Mouse (Mus musculus) monocyte, adult 5-6 weeks (primary cell): ENCODE data around the gene Cd300c2. TPM values are rescaled to one million over a fixed set of nuclear protein-coding genes. Genes with fewer than 3 reads are reported as not detected.
"Not testable (repeated sequence)": the region's sequence is repeated elsewhere in the genome, so short reads cannot be mapped to it uniquely, and the experiment has no call there.

ENCODE experiments used
- ATAC-seq: fragments of 153-309, 156-312 bp; replicated peaks from 2 replicates; pipeline ENCODE4 v1.8.0; 2017; ENCODE audit warnings: mild to moderate bottlenecking; ENCODE audit not compliant: low TSS enrichment, insufficient number of reproducible peaks, severe bottlenecking, poor library complexity, low FRiP score
- total RNA-seq: library from RNA; stranded (forward); fragments of 200-1000, 200-491, 200-594 nt; gene quantifications from 3 replicates; pipeline ENCODE4 v1.2.3, GENCODE M21; 2017

The Cd300c2 gene
- 183 to 300 TPM (median 291 TPM) in 3 replicates for total RNA-seq

DNA sequence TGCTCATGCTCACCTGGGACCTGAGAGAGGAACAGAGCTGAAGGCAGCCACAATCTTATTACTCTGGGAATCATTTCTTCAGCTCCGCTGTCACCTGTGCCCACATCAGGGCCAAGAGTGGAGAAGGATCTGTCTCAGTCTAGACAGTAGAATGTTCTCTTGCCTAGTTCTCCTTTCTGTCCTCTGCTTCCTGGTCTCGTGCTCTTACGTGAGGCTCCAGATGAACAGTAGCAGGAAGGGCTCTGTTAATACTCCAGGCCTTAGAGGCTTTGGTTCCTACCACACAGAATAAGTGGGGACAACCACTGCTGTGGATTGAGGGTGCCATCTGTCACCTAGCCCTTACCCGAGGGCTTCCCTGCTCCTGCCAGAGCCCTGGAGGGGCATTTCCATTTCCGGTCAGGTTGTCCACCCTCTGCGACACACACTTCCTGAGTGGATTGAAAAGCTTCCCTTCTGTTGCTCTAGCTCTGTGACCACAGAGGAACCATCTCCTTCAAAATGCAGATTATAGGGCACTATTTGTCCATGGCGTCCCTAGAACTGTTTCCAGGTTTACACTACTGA lies at the start of gene Cd300c2:
Gene Cd300c2 (minus strand): TSS at position 407 of the 567 bp plus-strand sequence.
- ATAC-seq = peak; percentile 48

DNA sequence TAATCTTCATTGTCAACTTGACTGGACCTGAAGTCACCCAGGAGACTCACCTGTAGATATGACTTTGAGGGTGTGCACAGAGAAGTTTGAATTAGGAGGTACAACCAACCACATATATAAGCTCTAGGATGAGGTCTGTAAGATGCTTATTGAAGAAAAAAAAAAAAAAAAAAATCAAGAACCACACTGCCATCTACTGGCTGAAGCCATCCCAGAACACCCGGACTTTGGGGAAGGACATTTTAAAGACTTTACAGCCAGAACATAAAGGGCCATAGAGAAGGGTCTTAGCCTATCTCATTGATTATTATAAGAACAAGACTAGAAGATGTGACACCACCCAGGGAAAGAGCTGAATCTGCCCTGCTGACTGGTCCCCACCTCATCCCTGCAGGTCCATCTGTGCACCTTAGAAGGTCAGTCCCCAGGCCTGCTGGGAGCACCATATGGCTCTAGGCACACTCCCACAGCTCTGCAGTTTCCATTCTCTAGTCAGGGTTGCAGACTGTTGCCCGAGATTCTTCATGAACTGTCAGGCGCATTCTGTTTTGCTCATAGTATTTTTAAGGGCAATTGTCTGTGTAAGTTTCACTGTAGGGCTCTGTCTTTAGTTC lies 47.7 kb upstream of the Cd300c2 start:
- ATAC-seq = peak; percentile 28

DNA sequence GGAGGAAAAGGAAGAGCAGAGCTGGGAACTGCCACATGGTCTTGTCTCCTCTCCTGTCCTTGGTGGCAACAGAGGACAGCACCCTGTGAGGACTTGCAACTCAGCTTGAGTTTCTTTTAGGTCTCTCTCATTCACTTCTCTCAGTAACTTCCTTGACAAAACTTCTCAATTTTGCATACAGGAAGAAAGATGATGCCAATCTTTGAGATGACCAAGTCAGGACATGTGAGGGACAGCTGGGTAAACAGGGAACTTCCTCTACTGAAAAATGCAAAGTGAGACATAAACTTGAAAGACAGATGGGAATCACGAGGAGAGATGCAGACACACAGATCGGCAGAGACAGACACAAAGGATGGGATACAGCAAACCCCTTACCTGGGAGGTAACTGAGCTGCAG lies 46.6 kb upstream of the Cd300c2 start, which contains the start of gene Cd300ld3:
Gene Cd300ld3 (minus strand): TSS at position 151 of the 400 bp plus-strand sequence.
- ATAC-seq = peak; percentile 64

DNA sequence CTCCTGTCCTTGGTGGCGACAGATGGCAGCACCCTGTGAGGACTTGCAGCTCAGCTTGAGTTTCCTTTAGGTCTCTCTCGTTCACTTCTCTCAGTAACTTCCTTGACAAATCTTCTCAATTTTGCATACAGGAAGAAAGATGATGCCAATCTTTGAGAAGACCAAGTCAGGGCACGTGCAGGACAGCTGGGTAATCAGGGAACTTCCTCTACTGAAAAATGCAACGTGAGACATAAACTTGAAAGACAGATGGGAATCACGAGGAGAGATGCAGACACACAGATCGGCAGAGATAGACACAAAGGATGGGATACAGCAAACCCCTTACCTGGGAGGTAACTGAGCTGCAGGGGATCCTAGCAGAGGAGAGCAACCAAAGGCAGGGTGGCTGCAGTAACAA lies 36.0 kb upstream of the Cd300c2 start, which contains the start of gene Cd300ld5:
Gene Cd300ld5 (minus strand): TSS at position 101 of the 400 bp plus-strand sequence.
- ATAC-seq = peak; percentile 25; the same call in 1 of the 2 replicates

DNA sequence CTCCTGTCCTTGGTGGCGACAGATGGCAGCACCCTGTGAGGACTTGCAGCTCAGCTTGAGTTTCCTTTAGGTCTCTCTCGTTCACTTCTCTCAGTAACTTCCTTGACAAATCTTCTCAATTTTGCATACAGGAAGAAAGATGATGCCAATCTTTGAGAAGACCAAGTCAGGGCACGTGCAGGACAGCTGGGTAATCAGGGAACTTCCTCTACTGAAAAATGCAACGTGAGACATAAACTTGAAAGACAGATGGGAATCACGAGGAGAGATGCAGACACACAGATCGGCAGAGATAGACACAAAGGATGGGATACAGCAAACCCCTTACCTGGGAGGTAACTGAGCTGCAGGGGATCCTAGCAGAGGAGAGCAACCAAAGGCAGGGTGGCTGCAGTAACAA lies 25.2 kb upstream of the Cd300c2 start, which contains the start of gene Cd300ld4:
Gene Cd300ld4 (minus strand): TSS at position 101 of the 400 bp plus-strand sequence.
- ATAC-seq = 0 out of 2 replicates have a peak, but pooled peaks have one; percentile 40

DNA sequence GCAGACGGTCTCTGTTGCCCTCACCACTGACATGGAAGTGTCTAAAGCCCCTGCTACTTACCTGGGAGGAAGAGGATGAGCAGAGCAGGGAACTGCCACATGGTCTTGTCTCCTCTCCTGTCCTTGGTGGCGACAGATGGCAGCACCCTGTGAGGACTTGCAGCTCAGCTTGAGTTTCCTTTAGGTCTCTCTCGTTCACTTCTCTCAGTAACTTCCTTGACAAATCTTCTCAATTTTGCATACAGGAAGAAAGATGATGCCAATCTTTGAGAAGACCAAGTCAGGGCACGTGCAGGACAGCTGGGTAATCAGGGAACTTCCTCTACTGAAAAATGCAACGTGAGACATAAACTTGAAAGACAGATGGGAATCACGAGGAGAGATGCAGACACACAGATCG lies 14.4 kb upstream of the Cd300c2 start, which contains the start of gene Cd300ld2:
Gene Cd300ld2 (minus strand): TSS at position 101 of the 400 bp plus-strand sequence.
- not testable (repeated sequence) for ATAC-seq

DNA sequence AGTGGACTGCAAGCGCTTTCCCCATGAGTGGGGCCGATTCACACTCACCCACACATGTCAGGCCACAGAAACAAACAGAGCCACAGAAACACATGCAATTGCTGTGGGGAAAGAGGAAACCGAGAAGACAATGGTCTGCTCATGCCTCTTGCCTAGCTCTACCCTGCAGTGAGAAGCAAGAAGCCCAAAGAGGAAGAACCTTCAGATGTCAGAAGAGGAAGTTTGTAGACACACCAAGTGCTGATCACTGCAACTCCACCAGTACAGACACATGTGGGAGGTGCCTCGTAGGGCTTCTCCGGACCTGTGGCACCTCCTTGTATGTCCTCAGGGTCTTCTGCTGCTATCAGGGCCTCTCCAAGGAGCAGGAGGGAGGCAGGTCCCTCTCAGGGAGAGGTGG lies 2.4 kb upstream of the Cd300c2 start:
- ATAC-seq = peak; percentile 74

DNA sequence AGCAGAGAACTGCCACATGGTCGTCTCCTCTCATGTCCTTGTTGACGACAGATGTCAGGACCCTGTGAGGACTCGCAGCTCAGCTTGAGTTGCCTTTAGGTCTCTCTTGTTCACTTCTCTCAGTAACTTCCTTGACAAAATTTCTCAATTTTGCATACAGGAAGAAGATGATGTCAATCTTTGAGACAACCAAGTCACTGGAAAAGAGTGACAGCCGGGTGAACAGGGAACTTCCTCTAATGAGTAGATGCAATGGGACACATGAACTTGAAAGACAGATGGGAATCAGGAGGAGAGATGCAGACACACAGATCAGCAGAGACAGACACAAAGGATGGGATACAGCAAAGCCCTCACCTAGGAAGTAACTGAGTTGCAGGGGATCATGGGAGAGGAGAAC lies 11.9 kb downstream of the Cd300c2 start, which contains the start of gene Cd300ld:
Gene Cd300ld (minus strand): TSS at position 130 of the 400 bp plus-strand sequence.
- peak; percentile 64 for ATAC-seq

DNA sequence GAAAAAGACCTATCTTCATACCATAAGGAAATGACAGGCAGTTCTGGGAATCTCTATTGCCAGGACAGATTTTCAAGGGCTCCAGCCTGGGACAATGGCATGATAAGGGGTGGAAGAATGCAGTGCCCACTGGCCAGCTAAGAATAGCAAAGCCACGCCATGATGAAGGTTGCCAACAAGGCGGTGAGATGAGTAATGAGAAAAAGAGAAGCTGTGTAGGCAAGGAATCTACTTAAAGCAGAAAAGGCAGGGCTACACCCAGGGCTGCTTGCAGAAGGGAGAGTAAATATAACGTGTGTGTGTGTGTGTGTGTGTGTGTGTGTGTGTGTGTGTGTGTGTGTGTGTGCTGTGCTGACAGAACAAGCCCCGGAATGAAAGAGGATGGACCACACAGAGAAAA lies 19.8 kb downstream of the Cd300c2 start:
- peak; percentile 93 for ATAC-seq

DNA sequence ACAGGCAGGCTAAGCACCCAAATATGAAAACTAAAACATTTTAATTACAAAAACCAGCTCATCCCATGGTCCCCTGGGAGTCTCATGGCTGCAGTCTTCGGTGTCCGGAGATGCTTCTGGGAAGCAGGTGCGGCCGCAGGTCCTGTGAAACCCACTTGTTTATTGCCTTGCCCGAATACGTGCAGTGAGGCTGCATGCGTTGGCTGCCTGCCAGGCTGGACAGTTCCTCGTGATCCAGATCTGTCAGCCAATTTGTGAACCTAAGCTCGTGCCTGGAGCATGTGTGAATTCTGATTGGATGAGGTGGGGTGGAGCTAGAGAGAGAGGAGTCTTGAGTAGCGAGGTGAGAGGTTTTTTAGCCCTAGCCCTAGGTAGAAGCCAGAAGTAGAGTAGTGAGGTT lies 29.0 kb downstream of the Cd300c2 start:
- ATAC-seq = no peak

DNA sequence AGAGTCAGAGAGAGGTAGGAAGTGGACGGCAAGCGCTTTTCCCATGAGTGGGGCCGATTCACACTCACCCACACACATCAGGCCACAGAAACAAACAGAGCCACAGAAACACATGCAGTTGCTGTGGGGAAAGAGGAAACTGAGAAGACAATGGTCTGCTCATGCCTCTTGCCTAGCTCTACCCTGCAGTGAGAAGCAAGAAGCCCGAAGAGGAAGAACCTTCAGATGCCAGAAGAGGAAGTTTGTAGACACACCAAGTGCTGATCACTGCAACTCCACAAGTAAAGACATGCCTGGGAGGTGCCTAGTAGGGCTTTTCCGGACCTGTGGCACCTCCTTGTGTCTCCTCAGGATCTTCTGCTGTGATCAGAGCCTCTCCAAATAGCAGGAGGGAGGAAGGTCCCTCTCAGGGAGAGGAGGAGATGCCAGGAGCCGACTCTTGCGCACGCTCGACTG lies 32.9 kb downstream of the Cd300c2 start, which contains the start of gene Cd300c:
Gene Cd300c (minus strand): TSS at position 406 of the 456 bp plus-strand sequence.
- peak; percentile 94 for ATAC-seq

DNA sequence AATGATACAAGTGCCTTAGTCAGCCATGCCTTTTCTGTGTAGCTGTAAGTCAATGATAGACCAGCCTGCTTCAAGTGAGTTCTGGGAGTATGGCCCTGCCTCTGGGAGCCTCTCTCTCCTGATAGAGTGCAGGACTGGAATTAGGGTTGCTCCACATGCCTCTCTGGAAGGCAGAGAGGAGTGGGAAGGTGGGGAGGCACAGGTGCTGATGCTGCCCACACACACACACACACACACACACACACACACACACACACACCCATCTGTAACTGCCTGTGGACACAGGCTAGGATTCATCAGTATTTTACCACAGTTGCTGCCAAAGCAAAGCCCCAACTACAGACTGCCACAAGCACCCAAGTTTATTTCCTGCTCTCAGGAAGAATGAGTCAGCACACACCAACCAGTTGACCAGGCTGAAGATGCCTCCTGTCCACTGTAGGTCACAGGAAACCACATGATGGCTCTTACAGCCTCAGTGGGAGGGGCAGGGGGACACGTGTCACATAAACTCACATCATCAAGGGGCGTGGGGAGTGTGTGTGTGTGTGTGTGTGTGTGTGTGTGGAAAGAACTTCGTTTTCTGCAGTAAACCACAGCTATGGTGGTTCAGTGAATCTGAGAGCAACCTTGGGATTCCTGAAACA lies 36.4 kb downstream of the Cd300c2 start:
- peak; percentile 80 for ATAC-seq

DNA sequence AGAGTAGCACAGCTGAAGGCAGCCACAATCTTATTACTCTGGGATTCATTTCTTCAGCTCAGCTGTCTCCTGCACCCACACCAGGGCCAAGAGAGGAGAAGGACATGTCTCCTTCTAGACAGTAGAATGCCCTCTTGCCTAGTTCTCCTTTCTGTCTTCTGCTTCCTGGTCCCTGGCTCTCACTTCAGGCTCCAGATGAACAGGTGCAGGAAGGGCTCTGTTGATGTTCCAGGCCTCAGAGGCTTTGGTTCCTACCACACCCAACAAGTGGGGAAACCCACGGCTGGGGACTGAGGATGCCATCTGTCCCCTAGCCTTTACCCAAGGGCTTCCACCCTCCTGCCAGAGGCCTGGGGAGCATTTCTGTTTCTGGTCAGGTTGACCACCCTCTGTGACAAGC lies 41.3 kb downstream of the Cd300c2 start:
- ATAC-seq = peak; percentile 62

Other genes starting within 250 kb of the Cd300c2 start
- gene Kif19a, start 236.5 kb downstream of the Cd300c2 start, total RNA-seq = 6.3 to 7.4 TPM (median 6.4 TPM) in 3 replicates
- gene Btbd17, start 205.9 kb downstream of the Cd300c2 start, total RNA-seq = not detected in 3 replicates
- gene Gpr142, start 203.0 kb downstream of the Cd300c2 start, total RNA-seq = not detected in 3 replicates
- 0.78 to 3.1 TPM (median 1.9 TPM) in 3 replicates for gene Gprc5c, start 150.7 kb downstream of the Cd300c2 start, total RNA-seq
- gene Cd300a, start 111.8 kb downstream of the Cd300c2 start, total RNA-seq = 204 to 286 TPM (median 215 TPM) in 3 replicates
- gene Cd300lb, start 67.5 kb downstream of the Cd300c2 start, total RNA-seq = 53.2 to 124 TPM (median 94.6 TPM) in 3 replicates
- gene Cd300c, start 32.7 kb downstream of the Cd300c2 start, total RNA-seq = 3.5 TPM in 1 of 3 replicates, not detected in the others
- 282 to 497 TPM (median 452 TPM) in 3 replicates for gene Cd300ld, start 12.0 kb downstream of the Cd300c2 start, total RNA-seq
- not detected in 3 replicates for gene Cd300ld2, start 14.3 kb upstream of the Cd300c2 start, total RNA-seq
- 0.97 TPM in 1 of 3 replicates, not detected in the others for gene Cd300ld4, start 25.1 kb upstream of the Cd300c2 start, total RNA-seq
- not detected in 3 replicates for gene Cd300ld5, start 35.9 kb upstream of the Cd300c2 start, total RNA-seq
- 358 to 471 TPM (median 466 TPM) in 3 replicates for gene Cd300ld3, start 46.5 kb upstream of the Cd300c2 start, total RNA-seq
- 160 to 198 TPM (median 162 TPM) in 3 replicates for gene Cd300e, start 60.3 kb upstream of the Cd300c2 start, total RNA-seq
- 31.7 to 64.8 TPM (median 33.2 TPM) in 3 replicates for gene Rab37, start 89.6 kb upstream of the Cd300c2 start, total RNA-seq
- 20.4 to 32.5 TPM (median 25.8 TPM) in 3 replicates for gene Cd300lf, start 132.1 kb upstream of the Cd300c2 start, total RNA-seq
- gene Slc9a3r1, start 161.5 kb upstream of the Cd300c2 start, total RNA-seq = 65.9 to 104 TPM (median 70.4 TPM) in 3 replicates
- gene Tmem104, start 185.6 kb upstream of the Cd300c2 start, total RNA-seq = 12.1 to 32.4 TPM (median 17.3 TPM) in 3 replicates
- 25.4 to 39.9 TPM (median 37.8 TPM) in 3 replicates for gene Nat9, start 186.0 kb upstream of the Cd300c2 start, total RNA-seq